Mouse (Mus musculus) kidney, adult 2 months (tissue): Measurements from ENCODE around the gene Fthl17f.
"Not testable (repeated sequence)": the region's sequence is repeated elsewhere in the genome, so short reads cannot be mapped to it uniquely, and the experiment has no call there.

Experiments
- CTCF ChIP-seq: fragments of 200-500 bp; conservative IDR thresholded peaks from 2 replicates; pipeline ENCODE4 v1.5.1; 2011; ENCODE audit warnings: low read depth, mild to moderate bottlenecking, control low read depth, low read length, moderate library complexity, mixed read lengths; ENCODE audit not compliant: insufficient read depth, insufficient read length
- POLR2A ChIP-seq: fragments of 200-500 bp; IDR thresholded peaks from one replicate; pipeline ENCODE4 v1.6.1; 2011; ENCODE audit warnings: low read depth, low read length, control low read depth

GRCm38 (mm10) chrX:9041611-9042010 lies 21.2 kb upstream of the Fthl17f start:
- not testable (repeated sequence) for TF ChIP-seq CTCF, POLR2A
